Mouse (Mus musculus) CH12.LX (cell line): ENCODE measurements around the gene Kcnmb3. TPM values are rescaled to one million over a fixed set of nuclear protein-coding genes. Genes with fewer than 3 reads are reported as not detected.
A peak's percentile ranks its signal among the peaks of the same experiment; 100 is the strongest.

Experiments
- DNase-seq: peaks from one replicate; pipeline ENCODE4 v3.0.0-alpha.2; 2013; ENCODE audit errors: extremely low read depth
- H3K27ac ChIP-seq: 2 replicates; pipeline ENCODE4 v1.5.1; 2012; ENCODE audit warnings: low read depth, mild to moderate bottlenecking, control low read depth, moderate library complexity; ENCODE audit not compliant: insufficient read depth
- H3K27me3 ChIP-seq: replicated peaks from 2 replicates; pipeline ENCODE3; 2012; ENCODE audit warnings: inconsistent platforms
- H3K36me3 ChIP-seq, 2 experiments: replicated peaks in 1 of 2; 2 replicates each; pipeline versions ENCODE3 to v1.6.1; 2012; ENCODE audit warnings: inconsistent platforms in 1 of 2, low read length in 1 of 2, mild to moderate bottlenecking in 1 of 2, mixed read lengths in 1 of 2, moderate library complexity in 1 of 2; ENCODE audit not compliant: control insufficient read depth in 1 of 2, insufficient read depth in 1 of 2
- H3K4me1 ChIP-seq, 2 experiments: 2 replicates each; pipeline ENCODE4 v1.6.1; 2012; ENCODE audit warnings: inconsistent platforms in 1 of 2, moderate library complexity in 1 of 2; ENCODE audit not compliant: insufficient read depth in 2 of 2, control insufficient read depth in 1 of 2
- H3K4me2 ChIP-seq: 2 replicates; pipeline ENCODE4 v1.6.1; 2012; ENCODE audit warnings: low read depth, mild to moderate bottlenecking, control low read depth; ENCODE audit not compliant: poor library complexity, insufficient read depth, severe bottlenecking
- H3K4me3 ChIP-seq, 3 experiments: fragments of 150-350 bp in 1 of 3; sonication (generic) in 1 of 3; replicated peaks in 1 of 3; 2 replicates each; pipeline versions ENCODE3 to v1.5.1; 2011 to 2012; ENCODE audit warnings: low read depth in 2 of 3, low read length in 2 of 3, mild to moderate bottlenecking in 2 of 3, moderate library complexity in 2 of 3, control low read depth in 1 of 3, improper control_type of control experiment in 1 of 3, inconsistent platforms in 1 of 3, mixed read lengths in 1 of 3; ENCODE audit not compliant: poor library complexity in 1 of 3
- H3K79me2 ChIP-seq: replicated peaks from 2 replicates; pipeline ENCODE4 v1.6.1; 2012; ENCODE audit warnings: mild to moderate bottlenecking, moderate library complexity; ENCODE audit not compliant: control insufficient read depth, poor library complexity, insufficient read depth, severe bottlenecking; ENCODE audit errors: extremely low read depth
- H3K9ac ChIP-seq: 2 replicates; pipeline ENCODE4 v1.6.1; 2012; ENCODE audit warnings: low read depth, mild to moderate bottlenecking, control low read depth, moderate library complexity; ENCODE audit not compliant: insufficient read depth
- H3K9me3 ChIP-seq: replicated peaks from 2 replicates; pipeline ENCODE3; 2012; ENCODE audit warnings: low read length, inconsistent platforms, mixed read lengths
- CHD1 ChIP-seq: IDR thresholded peaks from 2 replicates; pipeline ENCODE4 v1.6.1; 2012; ENCODE audit warnings: low read depth, low read length, improper control_type of control experiment, inconsistent platforms
- E2F4 ChIP-seq: IDR thresholded peaks from 2 replicates; pipeline ENCODE4 v1.6.1; 2011; ENCODE audit warnings: low read depth, low read length, improper control_type of control experiment; ENCODE audit not compliant: insufficient replicate concordance
- EP300 ChIP-seq: IDR thresholded peaks from 2 replicates; pipeline ENCODE4 v1.6.1; 2011; ENCODE audit warnings: low read length, improper control_type of control experiment
- ETS1 ChIP-seq: conservative IDR thresholded peaks from 2 replicates; pipeline ENCODE4 v1.6.1; 2012; ENCODE audit warnings: low read depth, mild to moderate bottlenecking, inconsistent platforms, low read length, improper control_type of control experiment, moderate library complexity
- GABPA ChIP-seq: IDR thresholded peaks from 2 replicates; pipeline ENCODE4 v1.6.1; 2012; ENCODE audit warnings: low read depth, low read length, improper control_type of control experiment, inconsistent platforms; ENCODE audit not compliant: insufficient replicate concordance
- IRF4 ChIP-seq: IDR thresholded peaks from 2 replicates; pipeline ENCODE4 v1.6.1; 2014; ENCODE audit warnings: low read depth, mild to moderate bottlenecking, inconsistent platforms, low read length, improper control_type of control experiment
- JUN ChIP-seq: IDR thresholded peaks from 2 replicates; pipeline ENCODE4 v1.6.1; 2011; ENCODE audit warnings: low read depth, mild to moderate bottlenecking, low read length, improper control_type of control experiment, moderate library complexity; ENCODE audit not compliant: insufficient read depth
- KAT2A ChIP-seq: IDR thresholded peaks from 2 replicates; pipeline ENCODE4 v1.6.1; 2012; ENCODE audit warnings: low read length, improper control_type of control experiment, inconsistent platforms; ENCODE audit not compliant: insufficient replicate concordance
- MAX ChIP-seq: IDR thresholded peaks from 2 replicates; pipeline ENCODE4 v1.6.1; 2011; ENCODE audit warnings: low read length, improper control_type of control experiment
- MYC ChIP-seq: IDR thresholded peaks from 2 replicates; pipeline ENCODE4 v1.6.1; 2011; ENCODE audit warnings: low read depth, mild to moderate bottlenecking, improper control_type of control experiment, low read length
- NRF1 ChIP-seq: IDR thresholded peaks from 2 replicates; pipeline ENCODE4 v1.6.1; 2014; ENCODE audit warnings: low read depth, mild to moderate bottlenecking, inconsistent platforms, low read length, improper control_type of control experiment, moderate library complexity
- POLR2A ChIP-seq: IDR thresholded peaks from 2 replicates; pipeline ENCODE4 v1.6.1; 2011; ENCODE audit warnings: low read depth, mild to moderate bottlenecking, improper control_type of control experiment, low read length
- POLR2AphosphoS2 ChIP-seq: IDR thresholded peaks from 2 replicates; pipeline ENCODE4 v1.6.1; 2011; ENCODE audit warnings: low read depth, low read length, improper control_type of control experiment
- RCOR1 ChIP-seq: conservative IDR thresholded peaks from 2 replicates; pipeline ENCODE4 v1.6.1; 2012; ENCODE audit warnings: low read depth, mild to moderate bottlenecking, inconsistent platforms, low read length, improper control_type of control experiment
- UBTF ChIP-seq: IDR thresholded peaks from 2 replicates; pipeline ENCODE4 v1.6.1; 2012; ENCODE audit warnings: low read depth, mild to moderate bottlenecking, inconsistent platforms, low read length, improper control_type of control experiment, moderate library complexity
- USF1 ChIP-seq: IDR thresholded peaks from 2 replicates; pipeline ENCODE4 v1.6.1; 2014; ENCODE audit warnings: low read depth, mild to moderate bottlenecking, inconsistent platforms, low read length, improper control_type of control experiment
- USF2 ChIP-seq: conservative IDR thresholded peaks from 2 replicates; pipeline ENCODE4 v1.6.1; 2011; ENCODE audit warnings: low read depth, low read length, improper control_type of control experiment
- dilution Hi-C: fragments of 300-500 bp; cut with MboI; formaldehyde crosslinking; loops from 2 replicates; pipeline ENCODE4 v1.14.3; 2020; ENCODE audit warnings: low sequenced_read_pairs; ENCODE audit not compliant: extremely low pct_unique_long_range_greater_than_20kb, extremely low pct_ligation_motif_present
- in situ Hi-C: fragments of 300-500 bp; cut with MboI; formaldehyde crosslinking; loops from 3 replicates; pipeline ENCODE4 v1.14.3; 2019; ENCODE audit warnings: low sequenced_read_pairs, low pct_ligation_motif_present, low pct_unique_long_range_greater_than_20kb, mixed read lengths
- polyA plus RNA-seq: library from polyadenylated mRNA; unstranded; fragments of >175 nt; gene quantifications from 2 replicates; pipeline ENCODE4 v1.2.1, GENCODE M21; 2012; ENCODE audit warnings: low read depth; ENCODE audit not compliant: insufficient read length
- total RNA-seq, 2 experiments: library from RNA; depleted of rRNA; stranded (reverse); fragments of 300-350 nt in 1 of 2; fragments of >200 nt in 1 of 2; gene quantifications; 2 replicates each; pipeline ENCODE4 v1.2.3; 2012 to 2014

Gene Kcnmb3
- total and polyA plus RNA-seq, 3 experiments, result 1.0 to 4.7 (median 2.4) TPM

- Histone ChIP-seq H3K4me2 (no peak overlapping the region), H3K27me3 (no peaks in the 10 kb centered on the region), H3K4me3 (no peak overlapping the region), H3K27ac (no peak overlapping the region), H3K79me2 (no peaks in the 10 kb centered on the region), H3K36me3 (peaks cover 3 to 21% of the 10 kb centered on the region in 2 experiments), H3K4me1 (peaks cover 2 to 6% of the 10 kb centered on the region in 2 experiments; a peak in 3 of 4 replicates), H3K9me3 (peaks cover 13% of the 10 kb centered on the region), H3K9ac (no peak overlapping the region)
- in situ Hi-C loops (loop anchor here (10.0 kb wide), 1 partner anchor 178 kb away; the partner anchor contains the start of gene Actl6a), dilution Hi-C loops (no loop called here)
- no peak for DNase-seq
- TF ChIP-seq MYC (no peak), POLR2AphosphoS2 (no peak), E2F4 (no peak), CHD1 (no peak), UBTF (no peak), EP300 (no peak), IRF4 (no peak), KAT2A (no peak), GABPA (no peak)
These were observed 35.1 kb upstream of the Kcnmb3 start for GRCm38 (mm10) chr3:32527181-32527580.

GRCm38 (mm10) chr3:32513528-32513927 is 21.5 kb upstream of the Kcnmb3 start:
- TF ChIP-seq KAT2A (no peak), JUN (no peak)
- no peak overlapping the region for H3K4me2 ChIP-seq
- no peak overlapping the region for H3K4me3 ChIP-seq
- peaks cover 17 to 58% of the 10 kb centered on the region in 2 experiments for H3K36me3 ChIP-seq
- H3K27me3 ChIP-seq, result no peaks in the 10 kb centered on the region
- H3K4me1 ChIP-seq, result peaks cover 3 to 29% of the 10 kb centered on the region in 2 experiments
- H3K27ac ChIP-seq, result no peak overlapping the region
- dilution Hi-C loops, result no loop called here
- in situ Hi-C loops, result loop anchor here (25.0 kb wide), 1 partner anchor 726 kb away; no protein-coding TSS in a partner anchor
- H3K9ac ChIP-seq, result no peak overlapping the region
- H3K9me3 ChIP-seq, result no peaks in the 10 kb centered on the region
- H3K79me2 ChIP-seq, result peaks cover 22% of the 10 kb centered on the region
- DNase-seq, result no peak

- Histone ChIP-seq H3K9me3 (no peaks in the 10 kb centered on the region), H3K27me3 (no peaks in the 10 kb centered on the region), H3K4me2 (0 out of 2 replicates have a peak overlapping the region, but pooled peaks have one; percentile 9), H3K4me1 (peaks cover 3 to 32% of the 10 kb centered on the region in 2 experiments), H3K9ac (no peak overlapping the region), H3K79me2 (peaks cover 22% of the 10 kb centered on the region), H3K4me3 (no peak overlapping the region)
- no peak for DNase-seq
- TF ChIP-seq POLR2A (no peak), UBTF (no peak), RCOR1 (no peak), USF1 (no peak), NRF1 (no peak), KAT2A (no peak), USF2 (no peak), ETS1 (no peak), CHD1 (no peak), MYC (no peak), MAX (no peak), POLR2AphosphoS2 (no peak)
- TF ChIP-seq, all 38 proteins: peak for 0
- no peak overlapping the region for H3K27ac ChIP-seq
- dilution Hi-C loops, result no loop called here
- in situ Hi-C loops, result loop anchor here (25.0 kb wide), 1 partner anchor 725 kb away; no protein-coding TSS in a partner anchor
- H3K36me3 ChIP-seq, result peaks cover 17 to 52% of the 10 kb centered on the region in 2 experiments
These were observed 20.8 kb upstream of the Kcnmb3 start for GRCm38 (mm10) chr3:32512686-32513284.
